Mouse (Mus musculus): Measurements from ENCODE around the gene Ntrk1.

Gene Ntrk1

GRCm38 (mm10) chr3:87753829-87754228, 41.1 kb downstream of the Ntrk1 start:
- DNase-seq (ENCODE audit: low read depth, low spot score): no peak

GRCm38 (mm10) chr3:87752567-87752966, 42.4 kb downstream of the Ntrk1 start:
- no peak for DNase-seq (ENCODE audit: low read depth, low spot score)

GRCm38 (mm10) chr3:87749977-87750376, 45.0 kb downstream of the Ntrk1 start:
- no peak for DNase-seq (ENCODE audit: low read depth, low spot score)

- DNase-seq (ENCODE audit: low read depth, low spot score): no peak
These were observed 45.9 kb downstream of the Ntrk1 start for GRCm38 (mm10) chr3:87749036-87749435.

GRCm38 (mm10) chr3:87748431-87748830, 46.5 kb downstream of the Ntrk1 start, which contains the start of gene Lrrc71:
TSS of gene Lrrc71 (minus strand) at chr3:87748625.
- no peak for DNase-seq (ENCODE audit: low read depth, low spot score)

- DNase-seq (ENCODE audit: low read depth, low spot score): no peak
These were observed 49.8 kb downstream of the Ntrk1 start for GRCm38 (mm10) chr3:87745036-87745659.

- DNase-seq (ENCODE audit: low read depth, low spot score): no peak
These were observed 51.0 kb downstream of the Ntrk1 start for GRCm38 (mm10) chr3:87743927-87744326.

GRCm38 (mm10) chr3:87742735-87743134, 52.2 kb downstream of the Ntrk1 start:
- no peak for DNase-seq (ENCODE audit: low read depth, low spot score)

GRCm38 (mm10) chr3:87742013-87742412, 52.9 kb downstream of the Ntrk1 start:
- no peak for DNase-seq (ENCODE audit: low read depth, low spot score)

GRCm38 (mm10) chr3:87738906-87739305, 56.1 kb downstream of the Ntrk1 start:
- DNase-seq (ENCODE audit: low read depth, low spot score): no peak

- DNase-seq (ENCODE audit: low read depth, low spot score): no peak
These were observed 59.6 kb downstream of the Ntrk1 start for GRCm38 (mm10) chr3:87735335-87735734.

- no peak for DNase-seq (ENCODE audit: low read depth, low spot score)
These were observed 60.8 kb downstream of the Ntrk1 start for GRCm38 (mm10) chr3:87733984-87734761.

- no peak for DNase-seq (ENCODE audit: low read depth, low spot score)
These were observed 61.9 kb downstream of the Ntrk1 start for GRCm38 (mm10) chr3:87733098-87733497.

- no peak for DNase-seq (ENCODE audit: low read depth, low spot score)
These were observed 66.3 kb downstream of the Ntrk1 start for GRCm38 (mm10) chr3:87728696-87729095.

All from WW6 (cell line).